Mouse (Mus musculus) stomach, embryonic 14.5 days (tissue): ENCODE results near the gene Fam186a. TPM values are rescaled to one million over a fixed set of nuclear protein-coding genes. Genes with fewer than 3 reads are reported as not detected.

Source experiments
- ATAC-seq: fragments of 200-750 bp; cut with Nextera tagmentation; 2 replicates; pipeline ENCODE4 v1.8.0; 2017; ENCODE audit warnings: low read depth, moderate TSS enrichment; ENCODE audit not compliant: insufficient number of reproducible peaks, insufficient read depth, low FRiP score
- H3K27ac ChIP-seq: fragments of 300-500 bp; sonication (generic); 2 replicates; pipeline ENCODE4 v1.5.1; 2014; ENCODE audit warnings: mild to moderate bottlenecking, low read length, moderate library complexity, mixed read lengths
- H3K27me3 ChIP-seq: fragments of 300-500 bp; sonication (generic); 2 replicates; pipeline ENCODE4 v1.6.1; 2014; ENCODE audit warnings: low read length, control low read depth, mixed read lengths; ENCODE audit not compliant: control insufficient read depth, insufficient read depth
- H3K36me3 ChIP-seq: fragments of 300-500 bp; sonication (generic); 2 replicates; pipeline ENCODE4 v1.6.1; 2014; ENCODE audit warnings: mild to moderate bottlenecking, control low read depth, low read length, moderate library complexity, mixed read lengths; ENCODE audit not compliant: control insufficient read depth, insufficient read depth
- H3K4me1 ChIP-seq: fragments of 300-500 bp; sonication (generic); 2 replicates; pipeline ENCODE4 v1.6.1; 2014; ENCODE audit warnings: low read length, control low read depth, mixed read lengths; ENCODE audit not compliant: control insufficient read depth, insufficient read depth
- H3K4me2 ChIP-seq: fragments of 300-500 bp; sonication (generic); replicated peaks from 2 replicates; pipeline ENCODE4 v1.6.1; 2014; ENCODE audit warnings: low read depth, low read length, control low read depth
- H3K4me3 ChIP-seq: fragments of 300-500 bp; sonication (generic); 2 replicates; pipeline ENCODE4 v1.5.1; 2014; ENCODE audit warnings: low read depth, low read length, control low read depth
- H3K9ac ChIP-seq: fragments of 300-500 bp; sonication (generic); replicated peaks from 2 replicates; pipeline ENCODE4 v1.6.1; 2014; ENCODE audit warnings: low read depth, mild to moderate bottlenecking, control low read depth, low read length, moderate library complexity, mixed read lengths
- H3K9me3 ChIP-seq: fragments of 300-500 bp; sonication (generic); 2 replicates; pipeline ENCODE4 v1.6.1; 2016; ENCODE audit warnings: low read depth, low read length, control low read depth; ENCODE audit not compliant: control insufficient read depth
- WGBS: fragments of 180-500 bp; shearing (Covaris S2); extraction: QIAGEN DNeasy Blood & Tissue Kit; methylation state at CpG from one replicate; pipeline ENCODE4 v1.1.7; 2014; 5-methylcytosine and 5-hydroxymethylcytosine counted together
- polyA plus RNA-seq: library from polyadenylated mRNA; unstranded; fragments of >200 nt; fragmentation: Nextera tagmentation; extraction: Ambion mirVana; gene quantifications from 2 replicates; pipeline ENCODE4 v1.2.1, GENCODE M21; 2014

Fam186a gene
- polyA plus RNA-seq, 1 experiment from 2014 or later: not detected

- WGBS: 85% methylated on average over 3 of the region's 3 CpGs
- no peaks in the 10 kb centered on the region for H3K36me3 ChIP-seq
- no peak overlapping the region for H3K4me3 ChIP-seq
- no peak for ATAC-seq
- peaks cover 8% of the 10 kb centered on the region for H3K4me1 ChIP-seq
- no peak overlapping the region; the same call in 1 of the 2 replicates for H3K27ac ChIP-seq
- H3K27me3 ChIP-seq: no peaks in the 10 kb centered on the region
- no peaks in the 10 kb centered on the region for H3K9me3 ChIP-seq
- no peak overlapping the region for H3K4me2 ChIP-seq
- no peak overlapping the region for H3K9ac ChIP-seq
Measured at GRCm38 (mm10) chr15:99872543-99872942, 94.3 kb downstream of the Fam186a start.

Other genes starting within 250 kb of the Fam186a start
- 0.20 and 0.21 TPM in 2 replicates for gene Gpd1, start 249.5 kb downstream of the Fam186a start, polyA plus RNA-seq
- gene Cox14, start 241.4 kb downstream of the Fam186a start, polyA plus RNA-seq: 181 and 193 TPM in 2 replicates
- gene Cers5, start 194.2 kb downstream of the Fam186a start, polyA plus RNA-seq: 77.0 and 78.7 TPM in 2 replicates
- gene Lima1, start 91.6 kb downstream of the Fam186a start, polyA plus RNA-seq: 69.4 and 78.0 TPM in 2 replicates
- gene Larp4, start 3.0 kb upstream of the Fam186a start, polyA plus RNA-seq: 44.8 and 47.7 TPM in 2 replicates
- gene Dip2b, start 71.6 kb upstream of the Fam186a start, polyA plus RNA-seq: 18.2 and 19.0 TPM in 2 replicates